Mouse (Mus musculus): ENCODE measurements around the gene Pkp1. TPM values are rescaled to one million over a fixed set of nuclear protein-coding genes. Genes with fewer than 3 reads are reported as not detected.

Gene Pkp1
- total RNA-seq, 2 experiments from 2014 or later: not detected

DNA sequence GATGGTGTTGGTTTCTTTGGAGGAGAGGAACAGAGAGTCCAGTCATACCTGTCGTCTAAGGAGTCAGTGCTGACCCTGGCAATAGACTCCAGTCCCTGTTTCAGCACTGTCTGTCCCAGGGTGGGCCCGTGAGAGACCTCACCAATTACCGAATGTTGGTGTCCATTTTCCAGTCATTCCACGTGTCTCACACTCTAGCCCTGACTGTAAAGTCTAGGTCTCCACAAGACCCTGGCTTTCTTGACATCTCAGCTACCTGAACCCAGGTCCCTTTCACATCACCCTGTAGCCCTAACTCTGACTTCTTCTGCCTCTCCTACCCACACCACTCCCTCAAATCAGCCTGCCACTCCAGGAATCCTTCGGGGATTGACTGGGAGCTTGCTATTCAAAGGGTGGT is 56.4 kb downstream of the Pkp1 start:
- ATAC-seq (replicated peaks; ENCODE audit: low FRiP score, low TSS enrichment, poor library complexity, severe bottlenecking): no peak

DNA sequence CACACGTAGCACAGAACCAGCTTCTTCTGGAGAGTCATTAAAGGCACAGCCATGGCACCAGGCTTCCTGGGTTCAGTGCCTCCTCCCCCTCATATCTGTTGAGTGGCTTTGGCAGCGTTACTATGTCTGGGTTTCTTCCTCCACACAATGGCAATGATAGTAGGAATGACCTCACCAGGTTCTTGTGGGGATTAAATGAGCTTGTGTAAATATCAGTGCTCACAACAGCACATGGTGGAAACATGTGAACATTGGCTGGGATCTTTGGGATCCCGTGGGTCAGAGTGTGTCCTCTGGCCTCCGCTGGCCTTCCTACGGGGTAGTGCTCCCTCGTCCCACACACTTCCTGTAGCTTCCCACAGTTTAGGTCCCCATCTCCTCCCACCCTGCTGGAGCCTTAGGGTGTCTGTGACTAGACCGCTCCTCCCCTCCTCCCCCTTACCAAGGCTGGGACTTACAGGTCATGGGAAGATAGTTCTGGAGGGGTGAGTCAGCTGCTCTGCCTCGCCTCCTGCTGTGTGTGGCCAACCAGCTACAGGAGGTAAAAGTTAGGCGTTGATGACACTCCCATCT is 56.9 kb downstream of the Pkp1 start:
- ATAC-seq (replicated peaks; ENCODE audit: low FRiP score, low TSS enrichment, poor library complexity, severe bottlenecking): no peak

DNA sequence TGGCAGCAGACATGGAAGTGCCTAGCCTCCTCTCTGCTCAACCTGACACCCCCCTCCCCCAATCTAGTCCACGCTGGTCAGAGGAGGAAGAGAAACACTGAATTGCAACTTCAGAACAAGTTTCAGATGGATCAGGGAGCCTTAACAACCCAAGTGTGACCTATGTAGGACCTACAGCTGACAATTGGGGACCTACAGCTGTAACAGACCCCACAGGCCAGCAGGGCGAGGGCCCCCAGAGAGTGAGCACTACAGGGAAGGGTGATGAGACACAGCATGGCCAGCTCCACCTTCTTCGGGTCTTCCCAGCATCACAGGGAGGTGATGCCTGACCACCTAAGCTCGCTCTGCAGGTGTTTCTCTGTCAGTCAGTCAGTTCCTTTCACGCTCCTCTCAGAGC is 57.9 kb downstream of the Pkp1 start:
- no peak for ATAC-seq (replicated peaks; ENCODE audit: low FRiP score, low TSS enrichment, poor library complexity, severe bottlenecking)

DNA sequence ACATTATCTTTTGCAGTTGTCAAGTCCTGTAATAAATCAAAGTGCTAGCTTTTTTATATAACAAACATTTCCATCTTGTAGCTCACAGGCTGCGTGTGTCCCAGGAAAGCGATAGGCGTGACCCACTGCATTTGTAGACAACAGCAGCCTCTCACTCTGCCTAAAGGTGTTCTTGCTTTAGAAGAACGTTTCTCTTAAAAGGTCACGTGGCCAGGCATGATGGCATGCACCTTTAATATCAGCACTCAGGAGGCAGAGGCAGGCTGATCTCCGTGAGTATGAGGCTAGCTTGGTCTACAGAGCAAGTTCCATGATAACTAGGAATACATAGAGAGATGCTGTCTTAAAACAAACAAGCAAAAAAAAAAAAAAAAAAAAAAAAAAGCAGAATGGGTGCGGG is 60.5 kb downstream of the Pkp1 start:
- ATAC-seq (replicated peaks; ENCODE audit: low FRiP score, low TSS enrichment, poor library complexity, severe bottlenecking): no peak

DNA sequence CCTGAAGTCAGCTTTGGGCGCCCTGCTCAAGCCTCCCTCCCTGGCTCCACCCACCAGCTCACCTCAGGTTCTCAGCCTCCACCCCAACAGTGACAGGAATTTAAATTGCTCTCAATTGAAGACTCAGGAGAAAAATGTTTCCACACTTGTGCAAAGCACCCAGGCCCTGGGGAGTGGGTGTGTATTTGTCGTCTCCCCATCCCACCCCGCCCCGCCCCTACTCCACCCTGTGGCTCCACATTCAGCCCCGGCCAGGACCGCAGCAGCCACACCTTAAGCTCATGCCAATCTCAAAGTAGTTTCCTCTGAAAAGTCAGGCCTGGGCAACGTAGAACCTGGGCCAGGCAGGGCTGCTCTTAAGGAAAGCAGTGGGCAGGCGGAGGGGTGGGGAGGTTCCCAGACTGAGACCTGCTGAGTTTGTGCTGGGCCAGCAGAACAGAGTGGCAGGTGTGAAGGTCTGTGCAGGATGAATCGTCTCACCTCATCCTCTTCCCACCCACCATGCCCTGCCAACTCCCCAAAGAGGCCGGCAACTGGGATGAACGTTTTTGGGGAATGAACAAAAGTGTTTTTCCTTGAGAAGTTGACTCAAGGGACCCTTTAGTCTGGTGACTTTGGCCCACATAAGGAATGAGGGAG is 61.8 kb downstream of the Pkp1 start:
- no peak for ATAC-seq (replicated peaks; ENCODE audit: low FRiP score, low TSS enrichment, poor library complexity, severe bottlenecking)

DNA sequence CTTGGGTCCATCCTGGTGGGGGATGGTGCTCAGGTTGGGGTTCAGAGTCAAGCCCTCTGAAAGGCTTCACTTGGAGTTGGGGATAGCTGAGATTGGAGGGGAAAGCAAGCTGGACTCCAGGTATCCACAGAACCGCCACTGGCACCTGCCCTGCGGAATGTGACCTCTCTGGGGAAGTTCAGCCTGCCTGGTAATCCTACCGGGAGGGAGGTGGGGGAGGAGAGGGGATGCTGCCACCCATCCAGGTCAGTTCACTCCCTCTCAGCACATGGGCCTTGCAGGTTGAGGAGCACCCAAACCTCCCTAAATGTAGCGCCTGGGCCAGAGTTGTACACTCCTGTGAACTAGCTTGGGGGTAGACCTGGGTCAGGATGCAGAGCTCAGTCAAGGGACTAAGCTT is 62.9 kb downstream of the Pkp1 start:
- no peak for ATAC-seq (replicated peaks; ENCODE audit: low FRiP score, low TSS enrichment, poor library complexity, severe bottlenecking)

DNA sequence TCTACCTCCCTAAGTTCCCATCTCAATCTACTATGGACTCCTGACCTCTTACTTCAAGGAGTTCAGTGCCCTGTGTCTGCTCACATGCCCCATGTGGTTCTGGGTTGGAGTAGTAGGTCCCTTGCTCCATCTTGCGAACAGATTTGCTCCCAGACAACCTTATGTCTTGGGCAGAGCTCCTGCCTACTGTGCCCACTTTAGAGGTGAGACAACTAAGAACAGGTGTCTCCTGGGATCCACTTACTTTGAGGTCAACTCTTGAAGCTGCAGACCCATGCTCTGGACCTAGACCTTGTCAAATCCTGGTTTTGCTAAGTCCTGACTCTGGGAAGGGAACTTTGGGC is 63.7 kb downstream of the Pkp1 start:
- ATAC-seq (replicated peaks; ENCODE audit: low FRiP score, low TSS enrichment, poor library complexity, severe bottlenecking): no peak

DNA sequence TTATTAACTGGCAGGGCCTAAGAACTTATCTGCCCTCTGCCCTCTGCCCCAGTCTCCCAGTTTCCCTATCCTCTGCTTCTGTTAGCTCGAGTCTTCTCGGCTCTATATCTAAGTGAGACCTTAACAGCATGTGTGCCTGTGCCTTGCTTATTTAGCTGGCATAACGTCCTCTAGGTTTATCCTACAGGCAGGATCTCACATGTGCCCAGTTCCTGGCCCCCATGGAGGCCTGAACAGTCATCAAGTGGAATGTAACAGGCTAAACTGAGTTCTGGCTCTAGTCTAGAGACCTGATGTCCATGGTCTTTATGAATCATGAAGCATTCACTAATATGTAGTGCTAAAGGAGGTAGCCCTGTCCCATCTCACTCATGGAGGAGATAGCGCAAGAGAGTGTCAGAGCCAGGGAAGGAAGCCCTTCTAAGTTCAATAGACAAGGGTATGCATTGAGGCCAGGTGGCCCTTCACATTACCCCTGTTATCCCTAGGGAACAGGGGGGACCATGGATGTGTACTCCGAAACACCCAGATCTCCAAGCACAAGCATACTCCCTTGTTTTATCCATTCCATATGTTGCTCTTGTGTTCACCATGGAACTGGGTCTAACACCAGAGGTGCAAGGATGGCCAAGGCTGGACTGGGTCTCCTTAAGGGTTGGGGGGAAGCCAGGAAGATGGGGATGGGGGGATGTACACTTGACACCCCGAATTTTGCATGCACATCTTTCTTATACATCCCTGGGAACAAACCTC is 64.2 kb downstream of the Pkp1 start:
- no peak for ATAC-seq (replicated peaks; ENCODE audit: low FRiP score, low TSS enrichment, poor library complexity, severe bottlenecking)

DNA sequence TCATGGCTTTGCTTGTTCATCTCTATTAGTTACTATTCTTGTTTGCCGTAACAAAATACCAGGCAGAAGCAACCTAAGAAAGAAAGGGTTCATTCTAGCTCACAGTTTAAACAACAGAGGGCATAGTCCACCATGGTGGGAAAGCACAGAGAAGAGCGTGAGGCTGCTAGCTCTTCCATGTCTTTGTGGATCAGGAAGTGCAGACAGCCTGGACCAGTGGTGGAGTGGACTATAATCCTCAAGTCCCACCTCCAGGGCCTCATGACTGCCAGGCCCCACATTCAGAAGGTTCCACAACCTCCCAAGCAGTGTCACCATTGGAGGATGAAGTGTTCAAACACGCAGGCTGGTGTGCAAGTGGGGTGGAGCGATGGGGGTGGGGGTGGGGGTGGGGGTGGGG is 65.8 kb downstream of the Pkp1 start:
- ATAC-seq (replicated peaks; ENCODE audit: low FRiP score, low TSS enrichment, poor library complexity, severe bottlenecking): no peak

DNA sequence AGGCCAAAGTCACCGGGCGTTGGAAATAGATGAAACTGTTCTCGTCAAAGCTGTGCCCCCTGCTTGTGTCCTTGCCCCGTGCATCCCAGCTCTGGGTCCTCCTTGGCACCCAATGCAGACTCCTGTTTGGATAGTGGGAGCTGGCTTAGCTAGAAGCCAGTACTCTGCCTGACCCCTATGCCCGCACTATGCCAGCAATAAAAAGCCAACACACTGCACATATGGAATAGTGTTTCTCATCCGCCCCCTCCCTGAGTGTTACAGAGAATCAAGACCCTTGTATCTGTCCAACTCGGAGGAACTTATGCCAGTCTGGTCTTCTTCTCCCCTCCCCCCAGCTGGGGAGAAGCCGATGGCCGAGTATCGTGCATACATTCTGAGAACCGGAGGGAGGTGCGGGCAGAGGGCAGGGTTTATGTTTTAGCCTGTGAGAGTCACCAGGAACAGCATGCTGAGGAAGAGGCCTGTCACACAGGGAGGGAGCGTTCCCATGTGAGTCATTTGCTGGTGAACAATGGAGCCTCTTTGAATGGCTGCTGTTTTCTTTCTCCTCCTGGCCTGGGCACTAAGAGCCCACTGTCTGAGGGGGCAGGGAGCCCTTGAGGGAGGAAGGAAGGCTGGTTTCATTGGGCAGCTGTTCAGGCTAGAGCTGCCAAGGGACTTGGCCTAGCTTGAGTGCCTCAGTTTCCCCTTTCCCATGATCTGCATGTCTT is 66.8 kb downstream of the Pkp1 start:
- no peak for ATAC-seq (replicated peaks; ENCODE audit: low FRiP score, low TSS enrichment, poor library complexity, severe bottlenecking)

DNA sequence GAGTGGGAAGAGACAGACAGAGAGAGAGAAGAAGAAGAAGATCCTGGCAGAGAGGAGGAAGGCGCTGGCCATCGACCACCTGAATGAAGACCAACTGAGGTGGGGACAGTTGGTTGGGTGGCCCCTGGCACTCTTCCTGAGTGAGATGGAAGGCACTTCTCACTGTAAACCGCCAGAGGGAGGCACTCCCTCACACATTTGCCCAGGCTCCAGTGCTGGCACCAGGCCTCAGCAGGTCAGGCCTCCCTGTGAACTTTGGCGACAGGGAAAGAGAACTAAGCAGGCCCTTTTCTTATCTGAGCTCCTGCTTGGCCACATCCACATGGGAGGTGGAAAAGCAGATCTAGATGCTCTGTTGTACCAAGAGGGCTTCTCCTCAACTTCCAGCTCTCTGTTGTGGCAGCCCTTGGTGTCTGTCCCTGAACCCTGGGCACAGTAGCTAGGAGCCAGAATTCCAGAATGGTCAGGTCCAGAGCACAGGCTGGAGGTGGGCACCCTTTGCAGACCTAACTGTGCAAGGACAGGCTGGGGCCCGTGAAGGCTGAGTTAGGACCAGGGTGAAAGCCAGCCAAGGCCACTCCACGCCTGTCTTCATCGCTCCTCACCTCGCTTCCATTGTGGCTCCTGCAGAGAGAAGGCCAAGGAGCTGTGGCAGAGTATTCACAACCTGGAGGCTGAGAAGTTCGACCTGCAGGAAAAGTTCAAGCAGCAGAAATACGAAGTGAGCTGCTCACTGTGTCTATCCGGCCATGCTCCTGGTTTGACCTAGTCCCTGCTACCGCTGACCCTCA is 68.1 kb downstream of the Pkp1 start:
- peak; percentile 64 for ATAC-seq (replicated peaks; ENCODE audit: low FRiP score, low TSS enrichment, poor library complexity, severe bottlenecking)

DNA sequence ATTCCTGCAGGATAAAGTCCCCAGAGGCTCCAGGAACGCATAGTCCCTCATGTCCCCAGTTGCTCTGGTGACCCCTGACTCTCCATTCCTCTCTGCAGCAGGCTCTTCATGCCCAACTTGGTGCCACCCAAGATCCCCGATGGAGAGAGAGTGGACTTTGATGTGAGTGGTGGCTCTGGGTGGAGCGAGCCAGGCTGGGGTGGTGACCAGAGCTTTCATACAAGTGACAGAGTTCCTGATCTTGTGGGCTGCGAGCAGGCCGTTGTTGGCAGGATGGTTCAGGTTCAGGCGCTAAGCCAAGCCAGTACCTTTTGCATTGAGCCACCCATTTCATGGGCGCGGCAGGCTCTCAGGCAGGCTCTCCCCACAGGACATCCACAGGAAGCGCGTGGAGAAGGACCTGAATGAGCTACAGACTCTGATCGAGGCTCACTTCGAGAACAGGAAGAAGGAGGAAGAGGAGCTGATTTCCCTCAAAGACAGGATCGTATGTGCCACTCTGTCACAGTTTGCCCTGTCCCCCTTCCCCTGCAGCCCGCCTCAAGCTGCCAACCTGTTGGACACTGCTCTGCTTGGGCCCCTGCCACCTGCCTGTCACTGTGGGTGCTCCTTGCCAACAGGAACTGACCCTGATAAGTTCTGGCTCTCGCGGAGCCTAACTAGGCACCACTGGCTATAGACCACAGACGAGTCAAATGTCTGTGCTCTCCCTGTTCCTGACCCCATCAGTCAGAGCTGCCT is 71.2 kb downstream of the Pkp1 start:
- ATAC-seq (replicated peaks; ENCODE audit: low FRiP score, low TSS enrichment, poor library complexity, severe bottlenecking): 0 out of 2 replicates have a peak, but pooled peaks have one; percentile 3

DNA sequence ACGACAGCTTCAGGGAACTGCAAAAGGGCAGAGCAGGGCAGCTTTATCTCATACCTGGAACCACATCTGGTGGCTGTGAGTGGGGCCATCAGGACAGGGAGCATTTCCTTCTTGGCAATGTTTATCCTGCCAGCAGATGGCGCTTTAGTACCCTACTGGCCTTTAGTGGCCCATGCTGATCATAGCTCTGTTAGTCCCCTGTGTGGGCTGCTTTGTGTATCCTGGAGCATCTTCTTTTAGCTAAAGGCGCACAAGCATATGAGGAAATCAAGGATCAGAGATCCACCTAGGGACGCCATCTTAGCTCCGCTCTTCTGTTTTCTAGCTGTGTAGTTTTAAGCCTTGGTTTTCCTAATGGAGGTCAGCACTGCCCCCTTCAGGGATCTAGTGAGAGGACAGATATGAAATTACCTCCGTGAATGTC is 71.9 kb downstream of the Pkp1 start:
- peak; percentile 74 for ATAC-seq (replicated peaks; ENCODE audit: low FRiP score, low TSS enrichment, poor library complexity, severe bottlenecking)

DNA sequence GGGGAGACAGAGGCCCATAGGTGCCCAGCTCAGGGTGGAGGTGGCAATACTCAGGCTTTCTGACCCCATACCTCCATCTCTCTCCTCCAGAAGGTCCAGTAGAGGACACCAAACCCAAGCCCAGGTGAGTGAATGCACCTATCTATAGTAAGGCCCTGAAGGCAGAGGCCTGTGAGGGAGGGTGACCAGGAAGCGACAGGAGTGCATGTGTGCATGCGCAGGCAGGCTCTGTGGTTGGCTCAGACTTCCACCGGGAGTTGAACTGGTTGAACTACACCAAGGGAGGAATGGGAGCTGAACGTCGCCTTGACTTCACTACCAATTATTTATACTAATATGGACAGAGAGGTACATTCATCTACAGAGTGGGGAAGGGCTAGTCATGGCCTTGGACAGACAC is 72.4 kb downstream of the Pkp1 start:
- no peak for ATAC-seq (replicated peaks; ENCODE audit: low FRiP score, low TSS enrichment, poor library complexity, severe bottlenecking)

DNA sequence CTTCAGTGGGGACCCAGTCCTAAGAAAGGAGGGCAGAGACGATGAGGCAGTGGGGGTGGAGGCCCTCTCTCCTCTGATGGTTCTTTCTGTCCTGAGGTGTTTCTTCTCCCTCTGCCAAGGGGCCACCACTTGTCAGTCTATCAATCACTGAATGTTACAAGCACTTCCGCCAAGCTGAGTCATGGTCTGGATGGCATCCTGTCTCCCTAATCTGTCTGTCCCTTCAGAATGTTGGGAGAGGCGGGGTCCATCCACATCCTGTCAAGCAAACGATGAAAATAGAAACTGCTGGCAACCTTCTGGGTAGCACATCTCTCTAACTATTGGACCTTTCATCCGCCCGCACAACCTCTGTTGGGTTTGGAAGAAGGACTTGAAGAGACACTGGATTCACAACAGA is 74.5 kb downstream of the Pkp1 start:
- no peak for ATAC-seq (replicated peaks; ENCODE audit: low FRiP score, low TSS enrichment, poor library complexity, severe bottlenecking)

DNA sequence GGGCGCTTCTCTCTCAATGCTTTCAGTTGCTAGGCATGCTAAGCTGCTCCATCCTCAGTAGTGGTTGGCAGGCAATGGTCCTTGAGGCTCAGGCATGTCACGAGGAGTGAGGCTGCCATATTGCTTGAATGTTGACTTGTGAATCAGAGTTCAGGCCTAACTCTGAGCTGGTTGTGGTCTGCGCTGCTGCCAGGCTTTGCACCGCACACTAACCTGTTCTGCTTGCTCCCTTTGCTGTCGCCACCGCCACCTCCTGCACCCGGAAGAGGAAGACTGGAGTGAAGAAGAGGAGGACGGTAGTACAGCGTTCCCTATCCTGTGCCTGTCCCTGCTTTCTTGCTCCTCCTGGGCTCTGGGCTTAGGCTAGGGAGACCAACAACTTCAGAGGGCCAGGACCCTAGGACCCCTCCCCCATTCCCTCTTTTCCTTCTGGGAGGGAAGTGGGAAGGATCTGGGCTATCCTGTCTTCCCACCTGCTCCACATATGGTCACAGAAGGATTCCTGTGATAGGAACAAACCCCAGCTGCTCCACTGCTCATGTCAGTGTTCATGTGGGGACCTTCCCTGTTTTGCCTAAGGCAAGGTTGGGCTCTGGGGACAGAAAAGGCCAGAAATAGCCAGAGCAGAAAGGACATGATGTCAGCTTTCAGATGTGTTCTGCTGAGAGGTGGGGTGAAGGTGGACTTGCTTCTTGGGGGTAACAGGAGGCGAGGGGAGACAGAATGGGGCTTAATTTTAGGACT is 75.3 kb downstream of the Pkp1 start:
- ATAC-seq (replicated peaks; ENCODE audit: low FRiP score, low TSS enrichment, poor library complexity, severe bottlenecking): no peak

DNA sequence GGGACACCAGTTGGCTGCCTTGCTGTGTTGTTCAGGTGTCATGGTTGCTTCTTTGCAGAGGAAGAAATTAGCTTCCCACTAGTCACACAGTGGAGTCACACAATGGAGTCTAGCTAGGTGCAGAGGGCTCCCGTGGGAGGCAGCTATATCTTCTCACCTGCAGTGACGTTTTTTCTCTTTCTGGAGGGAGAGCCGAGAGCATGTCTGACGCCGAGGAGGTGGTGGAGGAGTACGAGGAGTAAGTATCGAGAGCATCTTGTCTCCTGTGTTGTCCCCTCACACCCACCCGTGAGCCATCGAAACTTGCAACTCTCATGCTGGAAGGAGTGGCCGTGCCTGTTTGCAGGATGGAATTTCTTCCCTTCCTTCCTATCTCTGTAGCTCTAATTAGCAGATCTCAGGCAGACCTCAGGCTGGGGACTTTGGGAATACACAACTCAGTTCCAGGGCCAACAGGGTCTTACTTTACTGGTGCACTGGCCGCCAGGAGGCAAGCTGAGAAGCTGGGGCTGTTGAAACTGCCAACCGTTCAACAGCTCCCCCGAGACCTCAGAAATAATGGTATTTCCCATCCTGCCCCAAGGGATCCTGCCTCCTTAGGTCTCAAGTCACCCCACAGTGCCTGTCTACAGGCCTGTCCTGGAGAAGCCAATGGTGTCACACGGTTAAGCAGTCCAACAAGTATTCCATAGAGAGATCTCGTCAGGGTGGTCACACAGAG is 78.2 kb downstream of the Pkp1 start:
- ATAC-seq (replicated peaks; ENCODE audit: low FRiP score, low TSS enrichment, poor library complexity, severe bottlenecking): no peak

DNA sequence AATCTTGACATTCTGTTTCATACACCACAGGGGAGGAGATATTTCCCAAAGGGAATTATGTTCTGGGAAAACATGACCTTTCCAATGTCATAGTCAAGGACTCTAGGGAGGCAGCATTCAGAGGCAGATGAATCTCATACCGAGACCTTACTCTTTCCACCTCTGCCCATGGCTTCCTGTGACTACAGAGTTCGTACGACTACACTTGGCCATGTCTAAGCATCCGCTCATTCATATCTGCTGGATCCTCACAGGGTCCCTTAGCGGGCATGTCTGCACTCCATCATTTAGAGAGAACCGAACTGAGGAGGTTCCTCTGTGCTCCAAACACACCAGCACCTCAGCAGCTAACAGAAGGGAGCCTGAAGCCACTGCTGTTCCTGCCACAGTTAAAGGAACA is 79.9 kb downstream of the Pkp1 start:
- ATAC-seq (replicated peaks; ENCODE audit: low FRiP score, low TSS enrichment, poor library complexity, severe bottlenecking): no peak

Data from megakaryocyte-erythroid progenitor cell, adult 5-6 weeks (primary cell).